Mouse (Mus musculus): ENCODE results near the gene Atp5f1. TPM values are rescaled to one million over a fixed set of nuclear protein-coding genes. Genes with fewer than 3 reads are reported as not detected.
"Not testable (repeated sequence)": the region's sequence is repeated elsewhere in the genome, so short reads cannot be mapped to it uniquely, and the experiment has no call there.

Atp5f1 gene
- polyA plus RNA-seq, 1 experiment from 2014 or later: 491 TPM

GRCm38 (mm10) chr3:105928195-105928569 is 31.7 kb downstream of the Atp5f1 start:
- Histone ChIP-seq H3K9me3 (replicated peaks) (no peaks in the 10 kb centered on the region), H3K27ac (no peak overlapping the region), H3K4me3 (replicated peaks) (no peak overlapping the region), H3K9ac (no peak overlapping the region), H3K4me1 (peaks cover 6% of the 10 kb centered on the region; the same call in 1 of the 2 replicates), H3K4me2 (no peak overlapping the region), H3K27me3 (no peaks in the 10 kb centered on the region), H3K36me3 (no peaks in the 10 kb centered on the region)
- WGBS: 84% methylated on average over 3 of the region's 3 CpGs
- no peak for ATAC-seq (replicated peaks; ENCODE audit: low FRiP score)

GRCm38 (mm10) chr3:105927561-105928194 is 32.2 kb downstream of the Atp5f1 start:
- WGBS: 42% methylated on average over 7 of the region's 7 CpGs
- Histone ChIP-seq H3K9ac (no peak overlapping the region), H3K4me3 (replicated peaks) (no peak overlapping the region), H3K27me3 (no peaks in the 10 kb centered on the region), H3K4me1 (peaks cover 6% of the 10 kb centered on the region; the same call in 1 of the 2 replicates), H3K36me3 (no peaks in the 10 kb centered on the region), H3K9me3 (replicated peaks) (no peaks in the 10 kb centered on the region), H3K4me2 (no peak overlapping the region), H3K27ac (no peak overlapping the region)
- ATAC-seq (replicated peaks; ENCODE audit: low FRiP score): peak; percentile 66

GRCm38 (mm10) chr3:105924616-105925015 is 35.3 kb downstream of the Atp5f1 start:
- 85% methylated on average over 9 of the region's 9 CpGs for WGBS

GRCm38 (mm10) chr3:105921959-105922358 is 37.9 kb downstream of the Atp5f1 start:
- no peaks in the 10 kb centered on the region for H3K4me1 ChIP-seq
- no peaks in the 10 kb centered on the region for H3K9me3 ChIP-seq (replicated peaks)
- no peak overlapping the region for H3K27ac ChIP-seq
- H3K27me3 ChIP-seq: no peaks in the 10 kb centered on the region
- no peak overlapping the region for H3K4me3 ChIP-seq (replicated peaks)
- H3K36me3 ChIP-seq: no peaks in the 10 kb centered on the region
- H3K4me2 ChIP-seq: no peak overlapping the region
- no peak overlapping the region for H3K9ac ChIP-seq
- 76% methylated on average over 2 of the region's 2 CpGs for WGBS
- ATAC-seq (replicated peaks; ENCODE audit: low FRiP score): no peak

More at GRCm38 (mm10) chr3:105924616-105925015, 35.3 kb downstream of the Atp5f1 start:
- Histone ChIP-seq H3K9ac (no peak overlapping the region), H3K27ac (no peak overlapping the region), H3K9me3 (replicated peaks) (no peaks in the 10 kb centered on the region), H3K27me3 (no peaks in the 10 kb centered on the region), H3K36me3 (no peaks in the 10 kb centered on the region), H3K4me3 (replicated peaks) (no peak overlapping the region), H3K4me1 (peaks cover 6% of the 10 kb centered on the region; the same call in 1 of the 2 replicates), H3K4me2 (no peak overlapping the region)
- ATAC-seq (replicated peaks; ENCODE audit: low FRiP score): no peak

- not testable (repeated sequence) for H3K36me3 ChIP-seq; H3K27ac ChIP-seq; H3K9ac ChIP-seq; H3K4me2 ChIP-seq; H3K27me3 ChIP-seq; H3K4me1 ChIP-seq; ATAC-seq (replicated peaks; ENCODE audit: low FRiP score); H3K9me3 ChIP-seq (replicated peaks); H3K4me3 ChIP-seq (replicated peaks)
These were observed 39.2 kb downstream of the Atp5f1 start for GRCm38 (mm10) chr3:105920743-105921142.

GRCm38 (mm10) chr3:105918355-105918745 is 41.5 kb downstream of the Atp5f1 start:
- Histone ChIP-seq H3K27me3 (no peaks in the 10 kb centered on the region), H3K27ac (no peak overlapping the region), H3K4me1 (0 out of 2 replicates have a peak, but pooled peaks cover 3% of the 10 kb centered on the region), H3K9me3 (replicated peaks) (no peaks in the 10 kb centered on the region), H3K36me3 (no peaks in the 10 kb centered on the region), H3K9ac (no peak overlapping the region), H3K4me3 (replicated peaks) (no peak overlapping the region), H3K4me2 (no peak overlapping the region)
- WGBS: 72% methylated on average over 3 of the region's 3 CpGs
- no peak for ATAC-seq (replicated peaks; ENCODE audit: low FRiP score)

GRCm38 (mm10) chr3:105917656-105918354 is 42.1 kb downstream of the Atp5f1 start:
- Histone ChIP-seq H3K27me3 (no peaks in the 10 kb centered on the region), H3K4me1 (0 out of 2 replicates have a peak, but pooled peaks cover 3% of the 10 kb centered on the region), H3K36me3 (no peaks in the 10 kb centered on the region), H3K27ac (no peak overlapping the region), H3K9me3 (replicated peaks) (no peaks in the 10 kb centered on the region), H3K9ac (no peak overlapping the region), H3K4me2 (no peak overlapping the region), H3K4me3 (replicated peaks) (no peak overlapping the region)
- 65% methylated on average over 10 of the region's 10 CpGs for WGBS
- ATAC-seq (replicated peaks; ENCODE audit: low FRiP score): no peak

GRCm38 (mm10) chr3:105916455-105916854 is 43.4 kb downstream of the Atp5f1 start:
- not testable (repeated sequence) for H3K4me2 ChIP-seq; H3K27ac ChIP-seq; H3K9me3 ChIP-seq (replicated peaks); H3K9ac ChIP-seq; ATAC-seq (replicated peaks; ENCODE audit: low FRiP score); H3K4me3 ChIP-seq (replicated peaks); H3K27me3 ChIP-seq; H3K4me1 ChIP-seq; H3K36me3 ChIP-seq

- H3K4me2 ChIP-seq: no peak overlapping the region
- 0 out of 2 replicates have a peak, but pooled peaks cover 3% of the 10 kb centered on the region for H3K4me1 ChIP-seq
- H3K27me3 ChIP-seq: no peaks in the 10 kb centered on the region
- H3K4me3 ChIP-seq (replicated peaks): no peak overlapping the region
- no peak overlapping the region for H3K9ac ChIP-seq
- no peak overlapping the region for H3K27ac ChIP-seq
- H3K36me3 ChIP-seq: no peaks in the 10 kb centered on the region
- WGBS: 30% methylated on average over 1 of the region's 1 CpGs
- no peaks in the 10 kb centered on the region for H3K9me3 ChIP-seq (replicated peaks)
- no peak for ATAC-seq (replicated peaks; ENCODE audit: low FRiP score)
These were observed 44.6 kb downstream of the Atp5f1 start for GRCm38 (mm10) chr3:105915281-105915680.

GRCm38 (mm10) chr3:105913839-105914681 is 45.8 kb downstream of the Atp5f1 start:
- WGBS: 46% methylated on average over 10 of the region's 10 CpGs
- H3K36me3 ChIP-seq: no peaks in the 10 kb centered on the region
- no peak overlapping the region for H3K9ac ChIP-seq
- no peak overlapping the region for H3K4me3 ChIP-seq (replicated peaks)
- ATAC-seq (replicated peaks; ENCODE audit: low FRiP score): no peak
- H3K27ac ChIP-seq: no peak overlapping the region
- no peak overlapping the region for H3K4me2 ChIP-seq
- H3K4me1 ChIP-seq: 0 out of 2 replicates have a peak, but pooled peaks cover 3% of the 10 kb centered on the region
- no peaks in the 10 kb centered on the region for H3K9me3 ChIP-seq (replicated peaks)
- no peaks in the 10 kb centered on the region for H3K27me3 ChIP-seq

GRCm38 (mm10) chr3:105912097-105912880 is 47.6 kb downstream of the Atp5f1 start:
- H3K9me3 ChIP-seq (replicated peaks): no peaks in the 10 kb centered on the region
- H3K9ac ChIP-seq: no peak overlapping the region
- H3K4me3 ChIP-seq (replicated peaks): no peak overlapping the region
- ATAC-seq (replicated peaks; ENCODE audit: low FRiP score): no peak
- no peaks in the 10 kb centered on the region for H3K36me3 ChIP-seq
- WGBS: 52% methylated on average over 9 of the region's 9 CpGs
- 0 out of 2 replicates have a peak, but pooled peaks cover 3% of the 10 kb centered on the region for H3K4me1 ChIP-seq
- H3K27me3 ChIP-seq: no peaks in the 10 kb centered on the region
- H3K27ac ChIP-seq: no peak overlapping the region
- H3K4me2 ChIP-seq: no peak overlapping the region

All from kidney, embryonic 15.5 days (tissue).